Mouse (Mus musculus) gastrocnemius, adult 2 months (tissue): Measurements from ENCODE around the gene Ncoa3. TPM values are rescaled to one million over a fixed set of nuclear protein-coding genes. Genes with fewer than 3 reads are reported as not detected.
"Not testable (repeated sequence)": the region's sequence is repeated elsewhere in the genome, so short reads cannot be mapped to it uniquely, and the experiment has no call there.

ENCODE experiments used
- DNase-seq: peaks from one replicate; pipeline ENCODE4 v3.0.0; 2022
- H3K27ac ChIP-seq: fragments of 200-600 bp; 2 replicates; pipeline ENCODE4 v1.8.1; 2022; ENCODE audit warnings: mild to moderate bottlenecking
- H3K4me3 ChIP-seq: fragments of 200-600 bp; 2 replicates; pipeline ENCODE4 v1.8.1; 2022; ENCODE audit warnings: mild to moderate bottlenecking, moderate library complexity
- CTCF ChIP-seq: fragments of 200-600 bp; IDR thresholded peaks from 2 replicates; pipeline ENCODE4 v1.8.1; 2022; ENCODE audit warnings: antibody characterized with exemption, mild to moderate bottlenecking, moderate library complexity
- intact Hi-C: fragments of 180-260 bp; cut with DNase I; formaldehyde crosslinking; loops from one replicate; pipeline ENCODE4 v1.15.1; 2025
- total RNA-seq, 2 experiments: library from RNA; stranded (reverse); gene quantifications; 2 replicates each; pipeline ENCODE4 v1.2.3; 2021

Gene Ncoa3
- total RNA-seq, 2 experiments from 2014 or later: 21.0 to 24.8 TPM

GRCm38 (mm10) chr2:166077371-166077770 lies 84.9 kb downstream of the Ncoa3 start:
- Histone ChIP-seq H3K27ac (no peak overlapping the region), H3K4me3 (no peak overlapping the region)
- TF ChIP-seq CTCF: no peak
- DNase-seq: no peak
- intact Hi-C loops: no loop called here

DNA sequence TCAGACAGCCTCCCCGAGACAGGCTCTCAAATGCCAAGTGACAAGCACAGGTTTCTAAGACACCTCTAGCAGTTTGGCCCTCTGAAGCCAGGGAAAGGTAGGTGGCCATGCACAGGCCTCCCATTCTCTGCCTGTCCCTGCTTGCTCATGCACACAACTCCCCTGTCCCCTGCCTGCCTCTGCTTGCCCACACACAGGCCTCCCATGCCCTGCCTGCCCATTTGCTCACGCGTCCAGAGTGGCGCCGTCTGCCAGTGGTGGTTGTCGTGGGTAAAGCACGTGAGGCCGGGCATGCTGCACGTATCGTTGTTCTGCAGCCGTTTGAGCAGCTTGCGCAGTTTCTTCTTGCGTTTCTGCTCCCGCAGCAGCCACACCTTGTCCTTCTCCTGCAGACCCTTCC lies 86.8 kb downstream of the Ncoa3 start:
- no peak overlapping the region for H3K4me3 ChIP-seq
- no peak for DNase-seq
- intact Hi-C loops: no loop called here
- no peak for TF ChIP-seq CTCF
- no peak overlapping the region for H3K27ac ChIP-seq

GRCm38 (mm10) chr2:166079961-166080885 lies 87.8 kb downstream of the Ncoa3 start:
- TF ChIP-seq CTCF: no peak
- peak overlapping the region; percentile 57 for H3K4me3 ChIP-seq
- intact Hi-C loops: no loop called here

GRCm38 (mm10) chr2:166080967-166081750 lies 88.7 kb downstream of the Ncoa3 start:
- peak overlapping the region; percentile 82 for H3K27ac ChIP-seq
- peak; percentile 74 for DNase-seq
- no peak for TF ChIP-seq CTCF
- intact Hi-C loops: no loop called here
- H3K4me3 ChIP-seq: peak overlapping the region; percentile 57

More at GRCm38 (mm10) chr2:166079961-166080885, 87.8 kb downstream of the Ncoa3 start:
- H3K27ac ChIP-seq: peak overlapping the region; percentile 82
- peak; percentile 62 for DNase-seq

GRCm38 (mm10) chr2:166082193-166082592 lies 89.8 kb downstream of the Ncoa3 start:
- TF ChIP-seq CTCF: peak; percentile 78
- Histone ChIP-seq H3K27ac (no peak overlapping the region), H3K4me3 (no peak overlapping the region)
- DNase-seq: peak; percentile 84
- intact Hi-C loops: no loop called here

DNA sequence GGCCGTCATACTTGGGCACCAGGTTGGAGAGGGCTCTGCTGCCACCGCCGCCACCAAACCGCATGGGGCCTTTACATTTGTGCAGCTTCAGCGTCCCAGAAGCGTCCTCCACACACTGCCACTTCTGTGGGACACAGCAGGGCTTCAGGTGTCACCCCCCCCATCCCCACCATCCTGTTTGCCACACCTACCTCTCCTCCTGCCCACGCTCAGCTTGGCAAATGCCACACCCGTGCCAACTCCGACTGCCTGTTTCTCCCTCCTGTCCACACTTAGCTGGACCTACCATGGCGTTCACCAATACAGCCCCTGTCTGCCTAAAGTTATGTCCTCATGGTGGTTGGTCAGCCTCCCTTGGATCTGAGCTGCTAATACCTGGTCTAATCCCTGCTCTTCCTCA lies 90.2 kb downstream of the Ncoa3 start:
- no peak for DNase-seq
- Histone ChIP-seq H3K4me3 (no peak overlapping the region), H3K27ac (no peak overlapping the region)
- intact Hi-C loops: no loop called here
- TF ChIP-seq CTCF: no peak

- Histone ChIP-seq H3K4me3 (no peak overlapping the region), H3K27ac (no peak overlapping the region)
- TF ChIP-seq CTCF: no peak
- DNase-seq: no peak
- intact Hi-C loops: no loop called here
Measured at GRCm38 (mm10) chr2:166083542-166084031, 91.2 kb downstream of the Ncoa3 start.

DNA sequence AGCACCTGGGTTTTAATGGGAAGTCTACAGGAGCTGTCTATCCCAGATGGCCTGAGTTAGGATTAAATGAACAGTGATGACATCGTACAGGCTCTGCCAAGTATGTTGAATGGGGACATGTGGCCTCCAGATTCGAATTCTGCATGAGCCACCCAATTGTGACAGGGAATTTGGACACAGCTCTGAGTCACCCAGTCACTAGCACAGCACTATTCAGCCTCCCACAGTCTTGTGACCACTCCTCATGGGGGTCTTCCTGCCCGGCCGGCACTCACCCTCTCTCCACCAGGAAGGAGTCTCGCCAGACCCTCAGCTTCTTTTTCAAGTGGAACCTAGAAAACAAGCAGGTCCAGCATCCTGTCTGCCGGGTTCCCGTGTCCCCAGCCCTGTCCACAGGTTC lies 91.7 kb downstream of the Ncoa3 start:
- H3K4me3 ChIP-seq: no peak overlapping the region
- no peak overlapping the region for H3K27ac ChIP-seq
- DNase-seq: no peak
- no peak for TF ChIP-seq CTCF
- intact Hi-C loops: no loop called here

DNA sequence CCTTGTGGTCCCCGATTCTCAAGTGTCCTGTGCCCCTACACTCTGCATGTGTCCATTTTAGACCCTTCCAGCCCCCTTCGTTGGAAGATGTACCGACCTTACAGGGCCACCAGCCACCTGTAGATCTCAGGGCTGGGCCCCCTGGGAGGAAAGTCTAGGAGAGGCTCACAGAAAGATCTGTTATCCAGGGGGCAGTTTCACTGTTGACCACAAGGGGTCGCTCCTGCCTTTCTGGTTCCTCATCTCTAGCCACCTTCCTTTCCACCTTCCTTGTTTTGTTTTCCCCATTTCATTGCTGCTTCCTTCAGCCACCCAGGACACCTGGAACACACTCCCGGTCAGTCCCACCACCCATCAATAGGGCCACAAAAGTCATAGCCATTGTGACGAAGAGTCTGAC lies 92.5 kb downstream of the Ncoa3 start:
- DNase-seq: peak; percentile 68
- not testable (repeated sequence) for H3K4me3 ChIP-seq, H3K27ac ChIP-seq
- TF ChIP-seq CTCF: peak; percentile 87
- intact Hi-C loops: loop anchor here (1.0 to 5.0 kb wide), 2 partner anchors 357 to 479 kb away; no protein-coding TSS in a partner anchor

- intact Hi-C loops: loop anchor here (1.0 to 5.0 kb wide), 2 partner anchors 357 to 479 kb away; no protein-coding TSS in a partner anchor
Measured at GRCm38 (mm10) chr2:166085780-166086179, 93.3 kb downstream of the Ncoa3 start.

GRCm38 (mm10) chr2:166086457-166087233 lies 94.2 kb downstream of the Ncoa3 start:
- intact Hi-C loops: loop anchor here (5.0 kb wide), 1 partner anchor 356 kb away; no protein-coding TSS in a partner anchor
- no peak for TF ChIP-seq CTCF
- no peak for DNase-seq
- Histone ChIP-seq H3K27ac (no peak overlapping the region), H3K4me3 (no peak overlapping the region)

More at GRCm38 (mm10) chr2:166085780-166086179, 93.3 kb downstream of the Ncoa3 start:
- H3K4me3 ChIP-seq: no peak overlapping the region
- no peak for DNase-seq
- no peak for TF ChIP-seq CTCF
- no peak overlapping the region for H3K27ac ChIP-seq

GRCm38 (mm10) chr2:166088991-166089390 lies 96.6 kb downstream of the Ncoa3 start:
- H3K27ac ChIP-seq: no peak overlapping the region
- intact Hi-C loops: loop anchor here (5.0 kb wide), 1 partner anchor 353 kb away; no protein-coding TSS in a partner anchor
- no peak overlapping the region for H3K4me3 ChIP-seq
- no peak for DNase-seq
- no peak for TF ChIP-seq CTCF
